Comparison of ENCODE assay signal across 11 mouse cellular contexts in the genomic region with DNA sequence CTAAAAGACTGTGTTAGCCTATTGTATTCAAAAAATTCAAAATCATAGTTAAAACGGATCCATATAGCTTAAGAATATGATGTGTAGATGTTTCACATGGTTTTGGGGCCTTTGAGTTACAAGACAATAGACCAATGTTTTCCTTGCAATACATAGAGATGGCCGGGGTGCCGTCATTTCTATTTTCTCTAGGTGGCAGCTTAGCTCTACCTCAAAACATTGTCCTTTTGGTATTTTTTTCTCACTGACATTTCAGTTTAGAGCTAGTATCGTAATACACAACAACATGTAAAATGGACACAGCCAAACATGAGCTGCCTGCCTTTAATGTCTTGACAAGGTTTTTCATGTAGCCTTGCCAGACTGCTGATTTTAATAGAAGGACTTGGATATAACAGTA.
A peak's percentile ranks its signal among the peaks of the same experiment; 100 is the strongest.
DNase-seq lines count a peak whose midpoint lies in the region; ATAC-seq and TF ChIP-seq lines count a peak whose summit lies in the region.
"Had no signal": no experiment of that assay in that cellular context is flagged by ENCODE, and none has a peak within 500 bp of the region (broad histone marks: within the 10 kb centered on the region; RNA-seq: fewer than 3 reads in every experiment).

No protein-coding gene starts in this region.

- DNase-seq in kidney, adult 2 months, result peak; percentile 8
- peak; percentile 4 for DNase-seq in Muller cell, postnatal 12 days (ENCODE audit: inconsistent ontology term)
- DNase-seq in brain, adult 2 months (ENCODE audit: low read depth, low spot score), result peak; percentile 72
- DNase-seq in left cerebral cortex, postnatal 25 days (ENCODE audit: low spot score in 2 of 2), result peak; percentile 36 to 70
- no peak for DNase-seq in heart, adult 11 months
- no peak for DNase-seq in urinary bladder, postnatal 14 days (ENCODE audit: low spot score)
- DNase-seq in embryo, embryonic 9.5 days (ENCODE audit: extremely low spot score), result no peak
- DNase-seq: heart, postnatal 4 days had no signal

- no peaks in the 10 kb centered on the region for H3K4me1 ChIP-seq in kidney, adult 2 months (ENCODE audit: control insufficient read depth, insufficient read depth, low read length)
- H3K4me1 ChIP-seq in kidney, embryonic 15.5 days, result no peaks in the 10 kb centered on the region
- H3K4me1 ChIP-seq: forebrain, embryonic 10.5 days; midbrain, embryonic 12.5 days had no signal

- H3K27me3 ChIP-seq in kidney, adult 2 months (replicated peaks; ENCODE audit: control insufficient read depth, insufficient read depth, low read length), result no peaks in the 10 kb centered on the region
- H3K27me3 ChIP-seq in kidney, embryonic 15.5 days, result no peaks in the 10 kb centered on the region
- H3K27me3 ChIP-seq: midbrain, embryonic 12.5 days had no signal

- H3K9ac ChIP-seq in kidney, embryonic 15.5 days, result no peak overlapping the region
- H3K9ac ChIP-seq: midbrain, embryonic 12.5 days had no signal

- H3K36me3 ChIP-seq in kidney, adult 2 months (ENCODE audit: control insufficient read depth, insufficient read depth, low read length), result no peaks in the 10 kb centered on the region
- H3K36me3 ChIP-seq in kidney, embryonic 15.5 days, result no peaks in the 10 kb centered on the region
- H3K36me3 ChIP-seq: forebrain, embryonic 10.5 days; midbrain, embryonic 12.5 days had no signal

- H3K27ac ChIP-seq in kidney, adult 2 months (ENCODE audit: insufficient read depth, low read depth, low read length), result no peak overlapping the region
- no peak overlapping the region for H3K27ac ChIP-seq in kidney, embryonic 15.5 days
- H3K27ac ChIP-seq: forebrain, embryonic 10.5 days; midbrain, embryonic 12.5 days had no signal

- no peak overlapping the region for H3K4me2 ChIP-seq in kidney, embryonic 15.5 days
- H3K4me2 ChIP-seq: midbrain, embryonic 12.5 days had no signal

- no peak for TF ChIP-seq CTCF in kidney, adult 2 months (conservative IDR thresholded peaks at IDR 0.05; ENCODE audit: insufficient read depth, insufficient read length, low read depth, low read length)

- no peaks in the 10 kb centered on the region for H3K9me3 ChIP-seq in kidney, embryonic 15.5 days (replicated peaks)
- H3K9me3 ChIP-seq: forebrain, embryonic 10.5 days; midbrain, embryonic 12.5 days had no signal

- no peak for TF ChIP-seq POLR2A in kidney, adult 2 months (IDR thresholded peaks at IDR 0.05; ENCODE audit: low read depth, low read length)

- ATAC-seq in kidney, embryonic 15.5 days (replicated peaks; ENCODE audit: low FRiP score), result no peak

- 66% methylated on average over 4 of the region's 4 CpGs for WGBS in kidney, adult 2 months
- 82% methylated on average over 4 of the region's 4 CpGs for WGBS in kidney, embryonic 15.5 days

- no peak overlapping the region for H3K4me3 ChIP-seq in kidney, adult 2 months (ENCODE audit: insufficient read depth, low read depth, low read length)
- H3K4me3 ChIP-seq in kidney, embryonic 15.5 days (replicated peaks), result no peak overlapping the region
- H3K4me3 ChIP-seq: forebrain, embryonic 10.5 days; midbrain, embryonic 12.5 days had no signal

- intact Hi-C loops in left cerebral cortex, postnatal 25 days (cut with DNase I), result loop anchor here (10.0 kb wide), 1 partner anchor 285 kb away; no protein-coding TSS in a partner anchor

Comparison
In these comparisons a context has a peak if more than half of its experiments do, and no peak if none do; other contexts are left out.
1. DNase-seq: peak in kidney, adult 2 months (single experiment), Muller cell, postnatal 12 days (single experiment), brain, adult 2 months (single experiment) and left cerebral cortex, postnatal 25 days (2 of 2); none in heart, adult 11 months (single experiment), urinary bladder, postnatal 14 days (single experiment) and embryo, embryonic 9.5 days (single experiment).